Mouse (Mus musculus): ENCODE results near the gene Tars2. TPM values are rescaled to one million over a fixed set of nuclear protein-coding genes. Genes with fewer than 3 reads are reported as not detected.

The Tars2 gene
- total and polyA plus RNA-seq, 3 experiments, result 59.8 to 97.6 (median 71.1) TPM

GRCm38 (mm10) chr3:95754345-95755206 lies 5.4 kb downstream of the Tars2 start:
- H3K27ac ChIP-seq (ENCODE audit: insufficient read depth, low read depth), result 0 out of 2 replicates have a peak overlapping the region, but pooled peaks have one; percentile 5
- H3K4me1 ChIP-seq (ENCODE audit: control insufficient read depth in 1 of 2, insufficient read depth in 2 of 2), result peaks cover 8 to 31% of the 10 kb centered on the region in 2 experiments
- DNase-seq (ENCODE audit: extremely low read depth), result peak; percentile 97
- in situ Hi-C loops (cut with MboI; ENCODE audit: low pct_ligation_motif_present, low pct_unique_long_range_greater_than_20kb, low sequenced_read_pairs) (loop anchor here (25.0 kb wide), 1 partner anchor 242 kb away; no protein-coding TSS in a partner anchor), dilution Hi-C loops (cut with MboI; ENCODE audit: extremely low pct_ligation_motif_present, extremely low pct_unique_long_range_greater_than_20kb, low sequenced_read_pairs) (no loop called here)
- H3K4me3 ChIP-seq (replicated peaks in 1 of 3; ENCODE audit: low read depth in 2 of 3, low read length in 2 of 3, poor library complexity in 1 of 3), result peak overlapping the region; percentile 85 to 100 (median 86)
- H3K79me2 ChIP-seq (replicated peaks; ENCODE audit: control insufficient read depth, extremely low read depth, insufficient read depth, poor library complexity, severe bottlenecking), result peaks cover 17% of the 10 kb centered on the region
- peak overlapping the region; percentile 80 for H3K9ac ChIP-seq (ENCODE audit: insufficient read depth, low read depth)
- H3K4me2 ChIP-seq (ENCODE audit: insufficient read depth, low read depth, poor library complexity, severe bottlenecking), result peak overlapping the region; percentile 87
- peaks cover 35% of the 10 kb centered on the region in 2 experiments for H3K36me3 ChIP-seq (replicated peaks in 1 of 2; ENCODE audit: control insufficient read depth in 1 of 2, insufficient read depth in 1 of 2, low read length in 1 of 2)
- no peaks in the 10 kb centered on the region for H3K27me3 ChIP-seq (replicated peaks)
- H3K9me3 ChIP-seq (replicated peaks; ENCODE audit: low read length), result no peaks in the 10 kb centered on the region
- TF ChIP-seq MEF2A (IDR thresholded peaks at IDR 0.05; ENCODE audit: borderline replicate concordance, low read depth, low read length) (peak; percentile 86; the same call in 1 of the 2 replicates), CTCF (conservative IDR thresholded peaks at IDR 0.05 in 1 of 2, IDR thresholded peaks at IDR 0.05 in 1 of 2; ENCODE audit: low read depth in 2 of 2, low read length in 2 of 2) (no peak), CHD1 (IDR thresholded peaks at IDR 0.05; ENCODE audit: low read depth, low read length) (0 out of 2 replicates have a peak, but pooled peaks have one; percentile 82), ZC3H11A (IDR thresholded peaks at IDR 0.05; ENCODE audit: low read depth, low read length) (no peak), TCF12 (IDR thresholded peaks at IDR 0.05; ENCODE audit: low read depth, low read length) (peak; percentile 91), NELFE (IDR thresholded peaks at IDR 0.05; ENCODE audit: low read depth, low read length) (peak; percentile 87), KAT2A (IDR thresholded peaks at IDR 0.05; ENCODE audit: insufficient replicate concordance, low read length) (peak; percentile 85; the same call in 1 of the 2 replicates), BHLHE40 (IDR thresholded peaks at IDR 0.05; ENCODE audit: low read depth, low read length) (peak; percentile 35), SIN3A (IDR thresholded peaks at IDR 0.05; ENCODE audit: low read length) (peak; percentile 90), CHD2 (IDR thresholded peaks at IDR 0.05; ENCODE audit: low read length) (peak; percentile 97), JUN (IDR thresholded peaks at IDR 0.05; ENCODE audit: insufficient read depth, low read depth, low read length) (no peak), ZKSCAN1 (IDR thresholded peaks at IDR 0.05; ENCODE audit: borderline replicate concordance, low read depth, low read length) (no peak), PAX5 (IDR thresholded peaks at IDR 0.05; ENCODE audit: low read length) (no peak), E2F4 (IDR thresholded peaks at IDR 0.05; ENCODE audit: insufficient replicate concordance, low read depth, low read length) (0 out of 2 replicates have a peak, but pooled peaks have one; percentile 35), GABPA (IDR thresholded peaks at IDR 0.05; ENCODE audit: insufficient replicate concordance, low read depth, low read length) (no peak; the same call in 1 of the 2 replicates), MAX (IDR thresholded peaks at IDR 0.05; ENCODE audit: low read length) (peak; percentile 88; the same call in 1 of the 2 replicates), IRF4 (IDR thresholded peaks at IDR 0.05; ENCODE audit: low read depth, low read length) (peak; percentile 88; the same call in 1 of the 2 replicates), MYC (IDR thresholded peaks at IDR 0.05; ENCODE audit: low read depth, low read length) (peak; percentile 88), ZMIZ1 (IDR thresholded peaks at IDR 0.05; ENCODE audit: low read depth, low read length) (peak; percentile 87), USF2 (conservative IDR thresholded peaks at IDR 0.05; ENCODE audit: low read depth, low read length) (no peak), SMC3 (IDR thresholded peaks at IDR 0.05; ENCODE audit: low read depth, low read length) (no peak; the same call in 1 of the 2 replicates), HCFC1 (IDR thresholded peaks at IDR 0.05; ENCODE audit: low read depth, low read length) (peak; percentile 92), USF1 (IDR thresholded peaks at IDR 0.05; ENCODE audit: low read depth, low read length) (no peak), POLR2AphosphoS2 (IDR thresholded peaks at IDR 0.05; ENCODE audit: low read depth, low read length) (peak; percentile 75; the same call in 1 of the 2 replicates), POLR2A (IDR thresholded peaks at IDR 0.05; ENCODE audit: low read depth, low read length) (peak; percentile 91), ETS1 (conservative IDR thresholded peaks at IDR 0.05; ENCODE audit: low read depth, low read length) (0 out of 2 replicates have a peak, but pooled peaks have one; percentile 20), MAZ (IDR thresholded peaks at IDR 0.05; ENCODE audit: low read depth, low read length) (peak; percentile 92), JUND (conservative IDR thresholded peaks at IDR 0.05; ENCODE audit: low read depth, low read length) (peak; percentile 50), RAD21 (IDR thresholded peaks at IDR 0.05; ENCODE audit: low read depth, low read length) (no peak), NRF1 (IDR thresholded peaks at IDR 0.05; ENCODE audit: low read depth, low read length) (peak; percentile 61), UBTF (IDR thresholded peaks at IDR 0.05; ENCODE audit: low read depth, low read length) (0 out of 2 replicates have a peak, but pooled peaks have one; percentile 42), TBP (conservative IDR thresholded peaks at IDR 0.05; ENCODE audit: low read depth, low read length) (peak; percentile 70), MAFK (IDR thresholded peaks at IDR 0.05; ENCODE audit: insufficient replicate concordance, low read length) (0 out of 2 replicates have a peak, but pooled peaks have one; percentile 14), RCOR1 (conservative IDR thresholded peaks at IDR 0.05; ENCODE audit: low read depth, low read length) (no peak), ZNF384 (IDR thresholded peaks at IDR 0.05; ENCODE audit: low read depth, low read length) (peak; percentile 31), EP300 (IDR thresholded peaks at IDR 0.05; ENCODE audit: low read length) (peak; percentile 46; the same call in 1 of the 2 replicates), MXI1 (IDR thresholded peaks at IDR 0.05; ENCODE audit: low read depth, low read length) (peak; percentile 94)

Measured in CH12.LX (cell line).